Mouse (Mus musculus) limb, embryonic 12.5 days (tissue): Measurements from ENCODE around the gene Aldh1a2. TPM values are rescaled to one million over a fixed set of nuclear protein-coding genes. Genes with fewer than 3 reads are reported as not detected.

Source experiments
- ATAC-seq: fragments of 200-750 bp; cut with Nextera tagmentation; 2 replicates; pipeline ENCODE4 v1.8.0; 2017; ENCODE audit warnings: low read depth, moderate TSS enrichment; ENCODE audit not compliant: insufficient number of reproducible peaks, insufficient read depth, low FRiP score, low TSS enrichment
- H3K27ac ChIP-seq: fragments of 300-500 bp; sonication (generic); 2 replicates; pipeline ENCODE4 v1.5.1; 2016; ENCODE audit warnings: mild to moderate bottlenecking, moderate library complexity
- H3K27me3 ChIP-seq: fragments of 300-500 bp; sonication (generic); 2 replicates; pipeline ENCODE4 v1.6.1; 2016; ENCODE audit warnings: mild to moderate bottlenecking, moderate library complexity
- H3K36me3 ChIP-seq: fragments of 300-500 bp; sonication (generic); 2 replicates; pipeline ENCODE4 v1.6.1; 2016; ENCODE audit warnings: mild to moderate bottlenecking, moderate library complexity
- H3K4me1 ChIP-seq: fragments of 300-500 bp; sonication (generic); replicated peaks from 2 replicates; pipeline ENCODE4 v1.6.1; 2016
- H3K4me2 ChIP-seq: fragments of 300-500 bp; sonication (generic); 2 replicates; pipeline ENCODE4 v1.6.1; 2016; ENCODE audit warnings: mild to moderate bottlenecking, moderate library complexity
- H3K4me3 ChIP-seq: fragments of 300-500 bp; sonication (generic); replicated peaks from 2 replicates; pipeline ENCODE4 v1.5.1; 2016; ENCODE audit warnings: mild to moderate bottlenecking
- H3K9ac ChIP-seq: fragments of 300-500 bp; sonication (generic); replicated peaks from 2 replicates; pipeline ENCODE4 v1.6.1; 2016; ENCODE audit warnings: mild to moderate bottlenecking, moderate library complexity
- H3K9me3 ChIP-seq: fragments of 300-500 bp; sonication (generic); 2 replicates; pipeline ENCODE4 v1.6.1; 2016; ENCODE audit warnings: mild to moderate bottlenecking, moderate library complexity
- WGBS: fragments of 180-500 bp; shearing (Covaris S2); methylation state at CpG from one replicate; pipeline ENCODE4 v1.1.7; 2016; 5-methylcytosine and 5-hydroxymethylcytosine counted together
- polyA plus RNA-seq: library from polyadenylated mRNA; unstranded; fragments of >200 nt; fragmentation: Nextera tagmentation; extraction: Ambion mirVana; gene quantifications from 2 replicates; pipeline ENCODE4 v1.2.1, GENCODE M21; 2016

Gene Aldh1a2
- polyA plus RNA-seq, 1 experiment from 2014 or later, result 103 TPM

GRCm38 (mm10) chr9:71269711-71270110 is 54.1 kb downstream of the Aldh1a2 start:
- no peaks in the 10 kb centered on the region for H3K9me3 ChIP-seq
- H3K4me1 ChIP-seq, result no peaks in the 10 kb centered on the region
- H3K9ac ChIP-seq, result no peak overlapping the region
- H3K4me2 ChIP-seq, result no peak overlapping the region
- H3K27ac ChIP-seq, result no peak overlapping the region
- no peak overlapping the region for H3K4me3 ChIP-seq
- ATAC-seq, result no peak
- peaks cover 5% of the 10 kb centered on the region; the same call in 1 of the 2 replicates for H3K27me3 ChIP-seq
- 83% methylated on average over 5 of the region's 5 CpGs for WGBS
- no peaks in the 10 kb centered on the region for H3K36me3 ChIP-seq

- Histone ChIP-seq H3K4me2 (no peak overlapping the region), H3K27me3 (peaks cover 10% of the 10 kb centered on the region; the same call in 1 of the 2 replicates), H3K4me3 (no peak overlapping the region), H3K4me1 (no peaks in the 10 kb centered on the region), H3K27ac (no peak overlapping the region), H3K36me3 (no peaks in the 10 kb centered on the region), H3K9me3 (no peaks in the 10 kb centered on the region), H3K9ac (no peak overlapping the region)
- 82% methylated on average over 3 of the region's 3 CpGs for WGBS
- no peak for ATAC-seq
These were observed 54.6 kb downstream of the Aldh1a2 start for GRCm38 (mm10) chr9:71270205-71270604.

- Histone ChIP-seq H3K27ac (peak overlapping the region; percentile 78), H3K27me3 (peaks cover 26% of the 10 kb centered on the region; the same call in 1 of the 2 replicates), H3K9ac (no peak overlapping the region), H3K4me2 (0 out of 2 replicates have a peak overlapping the region, but pooled peaks have one; percentile 17), H3K9me3 (no peaks in the 10 kb centered on the region), H3K4me3 (no peak overlapping the region), H3K36me3 (no peaks in the 10 kb centered on the region), H3K4me1 (peaks cover 21% of the 10 kb centered on the region; the same call in 1 of the 2 replicates)
- 47% methylated on average over 14 of the region's 14 CpGs for WGBS
- ATAC-seq, result no peak
These were observed 60.6 kb downstream of the Aldh1a2 start for GRCm38 (mm10) chr9:71276149-71276721.

- ATAC-seq, result no peak
- Histone ChIP-seq H3K27me3 (peaks cover 37% of the 10 kb centered on the region), H3K27ac (no peak overlapping the region), H3K4me3 (no peak overlapping the region), H3K4me2 (no peak overlapping the region), H3K9ac (no peak overlapping the region), H3K36me3 (no peaks in the 10 kb centered on the region), H3K9me3 (no peaks in the 10 kb centered on the region), H3K4me1 (peaks cover 21% of the 10 kb centered on the region; the same call in 1 of the 2 replicates)
- 89% methylated on average over 4 of the region's 4 CpGs for whole genome bisulfite sequencing
These were observed 63.2 kb downstream of the Aldh1a2 start for GRCm38 (mm10) chr9:71278741-71279140.

GRCm38 (mm10) chr9:71283156-71283555 is 67.6 kb downstream of the Aldh1a2 start:
- Histone ChIP-seq H3K27me3 (peaks cover 34% of the 10 kb centered on the region), H3K9me3 (no peaks in the 10 kb centered on the region)

GRCm38 (mm10) chr9:71285231-71285630 is 69.6 kb downstream of the Aldh1a2 start:
- Histone ChIP-seq H3K27me3 (peaks cover 21% of the 10 kb centered on the region), H3K9me3 (no peaks in the 10 kb centered on the region), H3K4me3 (no peak overlapping the region), H3K9ac (no peak overlapping the region), H3K27ac (no peak overlapping the region), H3K36me3 (no peaks in the 10 kb centered on the region), H3K4me1 (0 out of 2 replicates have a peak, but pooled peaks cover 5% of the 10 kb centered on the region), H3K4me2 (no peak overlapping the region)
- no peak for ATAC-seq
- 96% methylated on average over 3 of the region's 3 CpGs for WGBS

More at GRCm38 (mm10) chr9:71283156-71283555, 67.6 kb downstream of the Aldh1a2 start:
- 87% methylated on average over 7 of the region's 7 CpGs for WGBS
- H3K27ac ChIP-seq, result no peak overlapping the region
- H3K4me2 ChIP-seq, result no peak overlapping the region
- no peak for ATAC-seq
- no peaks in the 10 kb centered on the region for H3K36me3 ChIP-seq
- H3K4me3 ChIP-seq, result no peak overlapping the region
- no peaks in the 10 kb centered on the region for H3K4me1 ChIP-seq
- H3K9ac ChIP-seq, result no peak overlapping the region

- Histone ChIP-seq H3K27me3 (peaks cover 19% of the 10 kb centered on the region), H3K4me2 (no peak overlapping the region), H3K4me3 (no peak overlapping the region), H3K36me3 (no peaks in the 10 kb centered on the region), H3K9ac (no peak overlapping the region), H3K27ac (no peak overlapping the region), H3K4me1 (0 out of 2 replicates have a peak, but pooled peaks cover 5% of the 10 kb centered on the region), H3K9me3 (no peaks in the 10 kb centered on the region)
- WGBS, result 96% methylated on average over 9 of the region's 9 CpGs
- ATAC-seq, result no peak
These were observed 70.8 kb downstream of the Aldh1a2 start for GRCm38 (mm10) chr9:71286420-71286819.

GRCm38 (mm10) chr9:71288738-71289137 is 73.1 kb downstream of the Aldh1a2 start:
- H3K9me3 ChIP-seq, result no peaks in the 10 kb centered on the region
- no peak for ATAC-seq
- no peak overlapping the region for H3K4me3 ChIP-seq
- H3K9ac ChIP-seq, result no peak overlapping the region
- H3K4me2 ChIP-seq, result no peak overlapping the region
- 0 out of 2 replicates have a peak, but pooled peaks cover 5% of the 10 kb centered on the region for H3K4me1 ChIP-seq
- no peak overlapping the region for H3K27ac ChIP-seq
- WGBS, result 68% methylated on average over 6 of the region's 6 CpGs
- peaks cover 22% of the 10 kb centered on the region; the same call in 1 of the 2 replicates for H3K27me3 ChIP-seq
- no peaks in the 10 kb centered on the region for H3K36me3 ChIP-seq

- Histone ChIP-seq H3K36me3 (no peaks in the 10 kb centered on the region), H3K27me3 (peaks cover 24% of the 10 kb centered on the region; the same call in 1 of the 2 replicates), H3K4me2 (no peak overlapping the region), H3K4me3 (no peak overlapping the region), H3K9me3 (no peaks in the 10 kb centered on the region), H3K27ac (no peak overlapping the region), H3K4me1 (0 out of 2 replicates have a peak, but pooled peaks cover 5% of the 10 kb centered on the region), H3K9ac (no peak overlapping the region)
- no peak for ATAC-seq
- 77% methylated on average over 3 of the region's 3 CpGs for WGBS
These were observed 74.2 kb downstream of the Aldh1a2 start for GRCm38 (mm10) chr9:71289810-71290209.

- Histone ChIP-seq H3K36me3 (no peaks in the 10 kb centered on the region), H3K4me2 (no peak overlapping the region), H3K9me3 (no peaks in the 10 kb centered on the region), H3K9ac (no peak overlapping the region), H3K4me1 (peaks cover 10% of the 10 kb centered on the region; the same call in 1 of the 2 replicates), H3K4me3 (no peak overlapping the region), H3K27ac (no peak overlapping the region), H3K27me3 (peaks cover 24% of the 10 kb centered on the region; the same call in 1 of the 2 replicates)
- no peak for ATAC-seq
- WGBS, result 90% methylated on average over 1 of the region's 1 CpGs
These were observed 75.1 kb downstream of the Aldh1a2 start for GRCm38 (mm10) chr9:71290730-71291129.

GRCm38 (mm10) chr9:71295501-71295900 is 79.9 kb downstream of the Aldh1a2 start:
- no peak for ATAC-seq
- no peak overlapping the region for H3K4me3 ChIP-seq
- peaks cover 34% of the 10 kb centered on the region; the same call in 1 of the 2 replicates for H3K27me3 ChIP-seq
- H3K9me3 ChIP-seq, result no peaks in the 10 kb centered on the region
- no peak overlapping the region for H3K9ac ChIP-seq
- no peak overlapping the region for H3K27ac ChIP-seq
- no peak overlapping the region for H3K4me2 ChIP-seq
- H3K4me1 ChIP-seq, result peaks cover 5% of the 10 kb centered on the region; the same call in 1 of the 2 replicates
- 61% methylated on average over 8 of the region's 8 CpGs for WGBS
- no peaks in the 10 kb centered on the region for H3K36me3 ChIP-seq
